Comparison of ENCODE assay signal across 15 mouse cellular contexts in the genomic region with DNA sequence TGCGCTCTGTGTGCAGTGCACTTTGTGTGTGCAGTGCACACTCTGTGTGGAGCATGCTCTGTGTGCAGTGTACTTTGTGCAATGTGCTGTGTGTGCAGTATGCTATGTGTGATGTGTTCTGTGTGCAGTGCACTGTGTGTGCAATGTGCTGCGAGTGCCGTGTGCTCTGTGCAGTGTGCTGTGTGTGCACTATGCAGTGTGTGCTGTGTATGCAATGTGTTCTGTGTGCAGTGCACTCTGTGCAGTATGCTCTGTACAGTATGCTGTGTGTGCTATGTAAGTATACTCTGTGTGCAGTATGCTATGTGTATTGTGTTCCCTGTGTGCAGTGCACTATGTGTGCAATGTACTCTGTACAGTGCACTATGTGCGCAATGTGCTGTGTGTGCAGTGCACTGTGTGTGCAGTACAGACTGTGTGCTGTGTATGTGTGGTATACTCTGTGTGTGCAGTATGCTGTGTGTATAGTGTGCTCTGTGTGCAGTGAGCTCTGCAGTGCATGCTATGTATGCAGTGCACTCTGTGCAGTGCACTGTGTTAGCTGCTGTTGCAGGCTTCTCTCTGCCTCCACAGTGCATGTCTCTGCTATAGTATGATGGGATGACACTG.
DNase-seq lines count a peak whose midpoint lies in the region; ATAC-seq lines count a peak whose summit lies in the region.
"Had no signal": no experiment of that assay in that cellular context is flagged by ENCODE, and none has a peak within 500 bp of the region (broad histone marks: within the 10 kb centered on the region; RNA-seq: fewer than 3 reads in every experiment).

No protein-coding gene starts in this region.

- ATAC-seq in forebrain, embryonic 11.5 days (replicated peaks; ENCODE audit: low FRiP score) = 0 out of 2 replicates have a peak, but pooled peaks have one; percentile 24
- ATAC-seq in forebrain, embryonic 13.5 days = no peak
- ATAC-seq in liver, embryonic 12.5 days = peak; percentile 40; the same call in 1 of the 2 replicates
- ATAC-seq in embryonic facial prominence, embryonic 14.5 days (ENCODE audit: low read depth) = 0 out of 2 replicates have a peak, but pooled peaks have one; percentile 5
- ATAC-seq in hindbrain, embryonic 16.5 days = peak; percentile 41; the same call in 1 of the 2 replicates

- peaks cover 35% of the 10 kb centered on the region for H3K36me3 ChIP-seq in forebrain, embryonic 11.5 days (ENCODE audit: control insufficient read depth, insufficient read depth, low read length)
- peaks cover 97% of the 10 kb centered on the region for H3K36me3 ChIP-seq in forebrain, embryonic 13.5 days (ENCODE audit: poor library complexity, severe bottlenecking)
- peaks cover 71% of the 10 kb centered on the region for H3K36me3 ChIP-seq in liver, embryonic 12.5 days
- H3K36me3 ChIP-seq in embryonic facial prominence, embryonic 14.5 days (ENCODE audit: control insufficient read depth, insufficient read depth, low read length) = peaks cover 96% of the 10 kb centered on the region
- peaks cover 61% of the 10 kb centered on the region for H3K36me3 ChIP-seq in hindbrain, embryonic 16.5 days (ENCODE audit: control insufficient read depth, insufficient read depth, low read length)

- no peak overlapping the region for H3K9ac ChIP-seq in forebrain, embryonic 11.5 days (ENCODE audit: low read length)
- H3K9ac ChIP-seq in forebrain, embryonic 13.5 days = no peak overlapping the region
- no peak overlapping the region for H3K9ac ChIP-seq in liver, embryonic 12.5 days
- H3K9ac ChIP-seq in embryonic facial prominence, embryonic 14.5 days (ENCODE audit: low read depth, low read length) = no peak overlapping the region
- H3K9ac ChIP-seq in hindbrain, embryonic 16.5 days (ENCODE audit: low read depth, low read length) = no peak overlapping the region
- H3K9ac ChIP-seq: heart, embryonic 13.5 days; liver, embryonic 13.5 days had no signal

- DNase-seq in forebrain, embryonic 11.5 days (ENCODE audit: low spot score) = no peak
- no peak for DNase-seq in liver
- DNase-seq in embryonic facial prominence, embryonic 14.5 days (ENCODE audit: low spot score) = no peak
- DNase-seq in frontal cortex, postnatal 36 days (ENCODE audit: low spot score in 2 of 2) = no peak
- DNase-seq in left cerebral cortex, postnatal 4 days = no peak
- DNase-seq: adrenal gland, adult 2 months; cerebellum, adult 2 months; gastrocnemius, postnatal 10 days; kidney, postnatal 25 days; liver, embryonic 13.5 days; thymus, postnatal 36 days had no signal

- H3K4me2 ChIP-seq in forebrain, embryonic 11.5 days (ENCODE audit: low read depth, low read length, severe bottlenecking) = no peak overlapping the region
- H3K4me2 ChIP-seq in forebrain, embryonic 13.5 days = no peak overlapping the region
- H3K4me2 ChIP-seq in liver, embryonic 12.5 days = no peak overlapping the region
- H3K4me2 ChIP-seq in embryonic facial prominence, embryonic 14.5 days (ENCODE audit: low read depth, low read length) = no peak overlapping the region
- H3K4me2 ChIP-seq in hindbrain, embryonic 16.5 days (ENCODE audit: low read length) = no peak overlapping the region
- H3K4me2 ChIP-seq: heart, embryonic 13.5 days; liver, embryonic 13.5 days had no signal

- 96% methylated on average over 4 of the region's 4 CpGs for WGBS in forebrain, embryonic 11.5 days
- WGBS in forebrain, embryonic 13.5 days = 96% methylated on average over 4 of the region's 4 CpGs
- 73% methylated on average over 4 of the region's 4 CpGs for WGBS in liver, embryonic 12.5 days (ENCODE audit: insufficient replicate concordance)
- WGBS in embryonic facial prominence, embryonic 14.5 days = 97% methylated on average over 4 of the region's 4 CpGs
- WGBS in hindbrain, embryonic 16.5 days = 97% methylated on average over 4 of the region's 4 CpGs

- no peak overlapping the region for H3K4me3 ChIP-seq in forebrain, embryonic 11.5 days (ENCODE audit: low read depth, low read length)
- H3K4me3 ChIP-seq in forebrain, embryonic 13.5 days = no peak overlapping the region
- H3K4me3 ChIP-seq in liver, embryonic 12.5 days = no peak overlapping the region
- no peak overlapping the region for H3K4me3 ChIP-seq in embryonic facial prominence, embryonic 14.5 days (ENCODE audit: low read depth, low read length)
- no peak overlapping the region for H3K4me3 ChIP-seq in hindbrain, embryonic 16.5 days (ENCODE audit: low read length)
- H3K4me3 ChIP-seq: heart, embryonic 13.5 days; liver, embryonic 13.5 days had no signal

- no peak overlapping the region for H3K27ac ChIP-seq in forebrain, embryonic 11.5 days (ENCODE audit: low read depth, low read length)
- no peak overlapping the region for H3K27ac ChIP-seq in forebrain, embryonic 13.5 days
- no peak overlapping the region for H3K27ac ChIP-seq in liver, embryonic 12.5 days
- H3K27ac ChIP-seq in embryonic facial prominence, embryonic 14.5 days (replicated peaks; ENCODE audit: low read depth, low read length) = no peak overlapping the region
- no peak overlapping the region for H3K27ac ChIP-seq in hindbrain, embryonic 16.5 days (ENCODE audit: low read depth, low read length)
- H3K27ac ChIP-seq: heart, embryonic 13.5 days; liver, embryonic 13.5 days had no signal

- no peaks in the 10 kb centered on the region for H3K4me1 ChIP-seq in forebrain, embryonic 11.5 days (replicated peaks; ENCODE audit: control insufficient read depth, insufficient read depth, low read length)
- no peaks in the 10 kb centered on the region for H3K4me1 ChIP-seq in forebrain, embryonic 13.5 days
- H3K4me1 ChIP-seq in liver, embryonic 12.5 days = no peaks in the 10 kb centered on the region
- H3K4me1 ChIP-seq in embryonic facial prominence, embryonic 14.5 days (ENCODE audit: control insufficient read depth, insufficient read depth, low read length) = no peaks in the 10 kb centered on the region
- H3K4me1 ChIP-seq in hindbrain, embryonic 16.5 days (ENCODE audit: control insufficient read depth, insufficient read depth, low read depth, low read length) = no peaks in the 10 kb centered on the region
- H3K4me1 ChIP-seq: liver, embryonic 13.5 days had no signal

- H3K9me3 ChIP-seq in forebrain, embryonic 11.5 days (ENCODE audit: control insufficient read depth, low read length) = no peaks in the 10 kb centered on the region
- no peaks in the 10 kb centered on the region for H3K9me3 ChIP-seq in forebrain, embryonic 13.5 days (replicated peaks)
- no peaks in the 10 kb centered on the region for H3K9me3 ChIP-seq in liver, embryonic 12.5 days (replicated peaks)
- no peaks in the 10 kb centered on the region for H3K9me3 ChIP-seq in embryonic facial prominence, embryonic 14.5 days (ENCODE audit: control insufficient read depth, low read length)
- no peaks in the 10 kb centered on the region for H3K9me3 ChIP-seq in hindbrain, embryonic 16.5 days (ENCODE audit: control insufficient read depth, low read length)
- H3K9me3 ChIP-seq: heart, embryonic 13.5 days; liver, embryonic 13.5 days had no signal

- intact Hi-C loops in left cerebral cortex, postnatal 4 days (cut with DNase I) = no loop called here

- no peaks in the 10 kb centered on the region for H3K27me3 ChIP-seq in forebrain, embryonic 11.5 days (ENCODE audit: control insufficient read depth, insufficient read depth, low read length)
- H3K27me3 ChIP-seq in forebrain, embryonic 13.5 days = no peaks in the 10 kb centered on the region
- no peaks in the 10 kb centered on the region for H3K27me3 ChIP-seq in liver, embryonic 12.5 days (replicated peaks)
- no peaks in the 10 kb centered on the region for H3K27me3 ChIP-seq in embryonic facial prominence, embryonic 14.5 days (replicated peaks; ENCODE audit: control insufficient read depth, insufficient read depth, low read length)
- H3K27me3 ChIP-seq in hindbrain, embryonic 16.5 days (replicated peaks; ENCODE audit: control insufficient read depth, insufficient read depth, low read length) = no peaks in the 10 kb centered on the region
- H3K27me3 ChIP-seq: heart, embryonic 13.5 days; liver, embryonic 13.5 days had no signal
